Mouse (Mus musculus) liver, adult 2 months (tissue): ENCODE results near the gene Clcn3. TPM values are rescaled to one million over a fixed set of nuclear protein-coding genes. Genes with fewer than 3 reads are reported as not detected.

Experiments used
- DNase-seq: peaks from one replicate; pipeline ENCODE4 v3.0.0-alpha.2; 2011; ENCODE audit warnings: low read depth, low spot score; ENCODE audit errors: extremely low read depth
- H3K27ac ChIP-seq: fragments of 200-500 bp; replicated peaks from 2 replicates; pipeline ENCODE4 v1.5.1; 2012; ENCODE audit warnings: low read depth, mild to moderate bottlenecking, control low read depth, inconsistent platforms, low read length; ENCODE audit not compliant: insufficient read depth
- H3K27me3 ChIP-seq: fragments of 200-500 bp; 2 replicates; pipeline ENCODE4 v1.6.1; 2012; ENCODE audit warnings: mild to moderate bottlenecking, moderate library complexity, low read length, inconsistent platforms; ENCODE audit not compliant: control insufficient read depth, insufficient read depth
- H3K36me3 ChIP-seq: fragments of 200-500 bp; 2 replicates; pipeline ENCODE4 v1.6.1; 2012; ENCODE audit warnings: low read length, inconsistent platforms; ENCODE audit not compliant: control insufficient read depth, insufficient read depth
- H3K4me1 ChIP-seq: fragments of 200-500 bp; 2 replicates; pipeline ENCODE4 v1.6.1; 2011; ENCODE audit warnings: low read length; ENCODE audit not compliant: control insufficient read depth, insufficient read depth
- H3K4me3 ChIP-seq: fragments of 200-500 bp; 2 replicates; pipeline ENCODE4 v1.5.1; 2011; ENCODE audit warnings: low read depth, mild to moderate bottlenecking, control low read depth, low read length, moderate library complexity; ENCODE audit not compliant: insufficient read depth
- H3K79me2 ChIP-seq: fragments of 200-500 bp; 2 replicates; pipeline ENCODE4 v1.6.1; 2012; ENCODE audit warnings: inconsistent platforms, mild to moderate bottlenecking, low read length, moderate library complexity; ENCODE audit not compliant: control insufficient read depth, insufficient read depth
- H3K9ac ChIP-seq: fragments of 200-500 bp; 2 replicates; pipeline ENCODE4 v1.6.1; 2012; ENCODE audit warnings: low read depth, mild to moderate bottlenecking, control low read depth, inconsistent platforms, low read length
- CTCF ChIP-seq: fragments of 200-500 bp; IDR thresholded peaks from 2 replicates; pipeline ENCODE4 v1.5.1; 2011; ENCODE audit warnings: low read depth, low read length, control low read depth
- POLR2A ChIP-seq: fragments of 200-500 bp; IDR thresholded peaks from 2 replicates; pipeline ENCODE4 v1.6.1; 2011; ENCODE audit warnings: low read length, control low read depth; ENCODE audit not compliant: insufficient read depth; ENCODE audit errors: extremely low read depth
- WGBS: fragments of 180-500 bp; shearing (Covaris S2); methylation state at CpG from one replicate; pipeline ENCODE4 v1.1.7; 2018; 5-methylcytosine and 5-hydroxymethylcytosine counted together
- polyA plus RNA-seq: library from polyadenylated mRNA; depleted of rRNA; stranded (reverse); fragments of >200 nt; gene quantifications from 2 replicates; pipeline ENCODE4 v1.2.3, GENCODE M21; 2012
- total RNA-seq: library from RNA; depleted of rRNA; stranded (reverse); fragments of >200 nt; gene quantifications from 2 replicates; pipeline ENCODE4 v1.2.3, GENCODE M21; 2014

Clcn3 gene
- total and polyA plus RNA-seq, 2 experiments = 8.9 to 27.7 TPM

DNA sequence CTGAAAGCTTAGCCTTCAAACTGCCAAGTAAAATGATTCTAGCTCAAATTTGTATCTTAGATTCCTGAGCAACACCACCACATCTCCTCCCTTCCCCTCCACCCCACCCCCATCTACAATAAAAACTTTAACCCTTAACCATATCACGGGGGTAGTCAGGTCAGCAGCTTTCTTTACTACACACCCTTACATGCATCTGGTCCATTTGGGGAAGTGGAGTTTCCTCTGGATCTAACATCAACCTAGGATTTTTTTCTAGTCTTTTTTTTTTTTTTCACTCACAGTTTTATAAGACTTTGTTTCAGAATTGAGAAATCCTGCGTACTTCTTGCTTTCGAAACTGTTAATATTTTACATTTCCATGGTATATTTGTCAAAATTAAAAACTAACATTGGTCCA lies 20.3 kb downstream of the Clcn3 start:
- DNase-seq = no peak
- H3K27ac ChIP-seq = no peak overlapping the region
- H3K36me3 ChIP-seq = no peaks in the 10 kb centered on the region
- H3K4me3 ChIP-seq = no peak overlapping the region
- peaks cover 6% of the 10 kb centered on the region for H3K4me1 ChIP-seq
- TF ChIP-seq POLR2A (no peak), CTCF (no peak)
- no peaks in the 10 kb centered on the region for H3K27me3 ChIP-seq
- peaks cover 13% of the 10 kb centered on the region; the same call in 1 of the 2 replicates for H3K79me2 ChIP-seq
- WGBS = 66% methylated on average over 3 of the region's 3 CpGs
- no peak overlapping the region for H3K9ac ChIP-seq

GRCm38 (mm10) chr8:60956847-60957246 lies 26.3 kb downstream of the Clcn3 start:
- Histone ChIP-seq H3K36me3 (no peaks in the 10 kb centered on the region), H3K27me3 (no peaks in the 10 kb centered on the region), H3K9ac (no peak overlapping the region), H3K4me1 (peaks cover 7% of the 10 kb centered on the region; the same call in 1 of the 2 replicates), H3K4me3 (no peak overlapping the region), H3K27ac (no peak overlapping the region), H3K79me2 (peaks cover 15% of the 10 kb centered on the region; the same call in 1 of the 2 replicates)
- peak; percentile 29 for DNase-seq
- no peak for TF ChIP-seq CTCF
- no peak for TF ChIP-seq POLR2A
- WGBS = 60% methylated on average over 7 of the region's 7 CpGs

DNA sequence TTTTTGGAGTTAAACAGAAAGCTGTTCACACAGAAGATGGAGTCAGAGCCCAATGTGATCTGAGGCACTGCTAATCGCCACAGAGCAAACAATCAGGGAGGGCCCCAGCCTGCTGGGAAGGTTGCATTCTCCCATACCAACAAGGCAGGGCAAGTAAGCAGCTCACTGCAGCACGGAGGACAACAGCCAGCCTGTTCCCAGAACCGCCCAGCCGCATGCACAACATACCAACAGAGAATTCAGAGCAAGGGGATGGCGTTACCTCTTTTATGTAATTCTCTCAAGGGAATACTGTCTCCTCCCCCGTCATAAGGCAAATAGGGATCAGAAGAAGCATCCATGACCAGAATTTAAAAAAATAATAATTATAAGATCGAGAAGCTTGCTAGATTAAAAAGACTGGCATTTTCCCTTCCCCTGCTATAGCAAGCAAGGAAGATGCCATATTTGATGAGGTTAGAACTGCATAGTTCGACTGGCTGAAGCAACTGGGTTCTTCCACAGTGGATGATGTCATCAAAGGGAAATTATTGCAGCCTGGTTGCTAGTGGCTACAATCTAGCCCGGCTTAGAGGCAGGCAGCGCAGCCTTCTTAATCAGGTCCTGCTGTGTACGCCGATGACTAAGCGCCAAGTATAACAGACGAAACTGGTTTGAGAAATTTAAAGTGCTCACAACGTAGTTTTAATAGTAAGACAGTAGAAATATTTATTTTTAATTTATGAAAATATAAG lies 28.7 kb downstream of the Clcn3 start:
- Histone ChIP-seq H3K36me3 (no peaks in the 10 kb centered on the region), H3K9ac (no peak overlapping the region; the same call in 1 of the 2 replicates), H3K4me1 (peaks cover 10% of the 10 kb centered on the region; the same call in 1 of the 2 replicates), H3K4me3 (peak overlapping the region; percentile 17), H3K27me3 (no peaks in the 10 kb centered on the region), H3K79me2 (peaks cover 24% of the 10 kb centered on the region; the same call in 1 of the 2 replicates), H3K27ac (peak overlapping the region; percentile 14)
- no peak for TF ChIP-seq CTCF
- TF ChIP-seq POLR2A = no peak
- WGBS = 7% methylated on average over 15 of the region's 15 CpGs
- DNase-seq = peak; percentile 78

DNA sequence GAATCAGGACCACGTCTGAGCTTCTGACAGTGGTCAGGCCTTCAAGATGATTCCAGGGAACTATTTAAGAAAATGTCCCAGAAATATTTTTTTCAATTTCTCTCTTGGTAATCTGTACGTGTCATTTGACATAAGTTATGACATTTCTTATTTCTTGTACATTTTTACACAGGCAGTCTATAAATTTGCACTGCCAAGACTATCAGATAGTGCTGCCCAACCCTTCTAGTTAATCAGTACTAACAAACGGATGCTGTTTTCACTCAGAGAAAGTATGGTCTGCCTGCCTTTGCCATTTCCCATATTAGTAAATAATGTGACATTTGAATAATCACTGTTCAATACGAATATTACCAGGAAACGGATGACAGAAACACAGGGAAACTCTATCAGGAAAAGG lies 30.3 kb downstream of the Clcn3 start:
- H3K27ac ChIP-seq = no peak overlapping the region
- DNase-seq = no peak
- H3K4me1 ChIP-seq = peaks cover 11% of the 10 kb centered on the region; the same call in 1 of the 2 replicates
- H3K4me3 ChIP-seq = no peak overlapping the region
- peaks cover 21% of the 10 kb centered on the region; the same call in 1 of the 2 replicates for H3K79me2 ChIP-seq
- TF ChIP-seq POLR2A = no peak
- no peak for TF ChIP-seq CTCF
- no peaks in the 10 kb centered on the region for H3K27me3 ChIP-seq
- H3K9ac ChIP-seq = no peak overlapping the region
- H3K36me3 ChIP-seq = no peaks in the 10 kb centered on the region
- 46% methylated on average over 5 of the region's 5 CpGs for WGBS

DNA sequence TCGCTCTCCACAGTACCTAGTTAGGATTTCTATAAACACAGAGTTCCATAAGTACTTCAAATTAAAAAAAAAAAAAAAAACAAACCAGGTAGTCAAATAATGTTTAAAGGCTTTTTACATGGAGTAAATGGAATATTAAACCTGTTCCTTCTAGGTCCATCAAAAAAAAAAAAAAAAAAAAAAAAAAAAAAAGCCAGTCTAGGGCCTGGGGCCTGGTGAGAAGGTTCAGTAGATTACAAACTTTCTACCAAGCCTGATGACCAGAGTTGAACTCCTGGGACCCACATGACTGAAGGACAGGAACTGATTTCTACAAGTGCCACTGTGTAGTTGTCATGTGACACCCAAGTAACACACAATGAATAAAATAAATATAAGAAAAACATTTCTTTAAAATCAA lies 31.3 kb downstream of the Clcn3 start:
- DNase-seq = no peak
- 91% methylated on average over 1 of the region's 1 CpGs for WGBS
- Histone ChIP-seq H3K4me3 (no peak overlapping the region), H3K27ac (no peak overlapping the region), H3K27me3 (no peaks in the 10 kb centered on the region), H3K79me2 (peaks cover 16% of the 10 kb centered on the region; the same call in 1 of the 2 replicates), H3K9ac (no peak overlapping the region), H3K36me3 (no peaks in the 10 kb centered on the region), H3K4me1 (peaks cover 12% of the 10 kb centered on the region; the same call in 1 of the 2 replicates)
- TF ChIP-seq CTCF = no peak
- no peak for TF ChIP-seq POLR2A

GRCm38 (mm10) chr8:60951271-60951670 lies 31.8 kb downstream of the Clcn3 start:
- Histone ChIP-seq H3K9ac (no peak overlapping the region), H3K4me1 (peaks cover 12% of the 10 kb centered on the region; the same call in 1 of the 2 replicates), H3K4me3 (no peak overlapping the region), H3K79me2 (peaks cover 11% of the 10 kb centered on the region; the same call in 1 of the 2 replicates), H3K27me3 (no peaks in the 10 kb centered on the region), H3K36me3 (no peaks in the 10 kb centered on the region), H3K27ac (no peak overlapping the region)
- TF ChIP-seq POLR2A (no peak), CTCF (no peak)
- DNase-seq = no peak
- 91% methylated on average over 4 of the region's 4 CpGs for WGBS
